Mouse (Mus musculus) kidney, adult 2 months (tissue): ENCODE measurements around the gene Apoc3.

Source experiments
- CTCF ChIP-seq: fragments of 200-500 bp; conservative IDR thresholded peaks from 2 replicates; pipeline ENCODE4 v1.5.1; 2011; ENCODE audit warnings: low read depth, mild to moderate bottlenecking, control low read depth, low read length, moderate library complexity, mixed read lengths; ENCODE audit not compliant: insufficient read depth, insufficient read length
- POLR2A ChIP-seq: fragments of 200-500 bp; IDR thresholded peaks from one replicate; pipeline ENCODE4 v1.6.1; 2011; ENCODE audit warnings: low read depth, low read length, control low read depth

GRCm38 (mm10) chr9:46240526-46241153 lies 5.2 kb upstream of the Apoc3 start, which contains the start of gene Apoa4:
- TF ChIP-seq CTCF (no peak), POLR2A (no peak)
